Mouse (Mus musculus) cerebellum, adult 2 months (tissue): Measurements from ENCODE around the gene Fyn.

Experiments used
- CTCF ChIP-seq: fragments of 200-500 bp; IDR thresholded peaks from 2 replicates; pipeline ENCODE4 v1.5.1; 2011; ENCODE audit warnings: low read depth, mild to moderate bottlenecking, control low read depth, low read length, moderate library complexity, borderline replicate concordance; ENCODE audit not compliant: insufficient read depth
- POLR2A ChIP-seq: fragments of 200-500 bp; IDR thresholded peaks from 2 replicates; pipeline ENCODE4 v1.6.1; 2011; ENCODE audit warnings: low read length, control low read depth, borderline replicate concordance; ENCODE audit not compliant: insufficient read depth

DNA sequence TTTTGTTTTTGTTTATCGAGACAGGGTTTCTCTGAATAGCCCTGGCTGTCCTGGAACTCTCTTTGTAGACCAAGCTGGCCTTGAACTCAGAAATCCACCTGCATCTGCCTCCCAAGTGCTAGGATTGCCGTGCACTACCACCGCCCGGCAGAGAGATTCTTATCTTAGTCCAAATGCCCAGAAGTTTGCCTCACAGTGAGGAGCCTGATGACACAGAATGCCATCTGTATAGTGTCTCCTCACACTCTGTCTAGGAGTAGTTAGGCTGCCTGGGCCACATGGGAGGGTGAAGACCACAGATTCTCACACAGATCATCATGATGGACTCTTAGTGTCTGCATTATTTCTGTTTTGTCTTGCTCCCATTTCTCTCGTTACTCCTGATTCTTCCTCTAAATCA, 140.1 kb downstream of the Fyn start:
- TF ChIP-seq CTCF (no peak), POLR2A (no peak)
